Mouse (Mus musculus) lung, postnatal 0 days (tissue): Measurements from ENCODE around the gene Hmx1.

ENCODE experiments used
- CTCF ChIP-seq: IDR thresholded peaks from 2 replicates; pipeline ENCODE4 v1.5.1; 2016; ENCODE audit warnings: antibody characterized with exemption, mild to moderate bottlenecking
- EP300 ChIP-seq: IDR thresholded peaks from 2 replicates; pipeline ENCODE4 v1.6.1; 2016; ENCODE audit warnings: antibody characterized with exemption, mild to moderate bottlenecking, control low read depth

DNA sequence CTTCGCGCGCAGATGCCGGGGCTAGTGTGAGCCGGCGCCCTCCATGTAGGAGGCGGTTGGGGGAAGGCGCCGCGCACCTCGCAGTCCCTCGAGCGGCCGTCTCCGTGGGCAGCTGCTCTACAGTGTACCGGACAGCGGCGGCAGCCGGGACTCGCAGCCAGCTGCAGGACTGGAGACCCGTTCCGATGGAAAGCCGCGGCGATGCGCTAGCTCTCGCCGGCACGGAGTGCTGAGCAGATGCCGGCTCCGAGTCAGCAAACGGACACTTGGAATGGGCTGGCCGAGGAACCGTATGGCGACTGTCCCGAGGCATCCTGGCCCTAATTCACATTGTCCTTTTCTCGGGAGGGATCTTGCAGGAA lies 3.4 kb downstream of the Hmx1 start:
- TF ChIP-seq CTCF (no peak), EP300 (no peak)
